Mouse (Mus musculus): ENCODE measurements at regions not wholly inside any gene's neighbourhood (a gene's known extent, or its start where the extent isn't known, plus 50 kb on each side); places are given as distances from the start of the nearest gene placed in this dataset.

GRCm38 (mm10) chr13:47869670-47870532, 391.1 kb upstream of the Id4 start:
- H3K4me2 ChIP-seq (ENCODE audit: low read depth, low read length): no peak overlapping the region
- H3K4me1 ChIP-seq (replicated peaks; ENCODE audit: control insufficient read depth, insufficient read depth, low read length): no peaks in the 10 kb centered on the region
- H3K4me3 ChIP-seq (ENCODE audit: low read length): no peak overlapping the region
- no peak overlapping the region for H3K9ac ChIP-seq (ENCODE audit: low read length)
- no peaks in the 10 kb centered on the region for H3K27me3 ChIP-seq (ENCODE audit: control insufficient read depth, insufficient read depth, low read depth, low read length)
- ATAC-seq (ENCODE audit: low read depth): no peak
- WGBS: 50% methylated on average over 10 of the region's 10 CpGs
- no peak overlapping the region for H3K27ac ChIP-seq (ENCODE audit: low read length)
- H3K9me3 ChIP-seq (ENCODE audit: control insufficient read depth, low read length): no peaks in the 10 kb centered on the region
- H3K36me3 ChIP-seq (ENCODE audit: control insufficient read depth, insufficient read depth, low read length): no peaks in the 10 kb centered on the region

DNA sequence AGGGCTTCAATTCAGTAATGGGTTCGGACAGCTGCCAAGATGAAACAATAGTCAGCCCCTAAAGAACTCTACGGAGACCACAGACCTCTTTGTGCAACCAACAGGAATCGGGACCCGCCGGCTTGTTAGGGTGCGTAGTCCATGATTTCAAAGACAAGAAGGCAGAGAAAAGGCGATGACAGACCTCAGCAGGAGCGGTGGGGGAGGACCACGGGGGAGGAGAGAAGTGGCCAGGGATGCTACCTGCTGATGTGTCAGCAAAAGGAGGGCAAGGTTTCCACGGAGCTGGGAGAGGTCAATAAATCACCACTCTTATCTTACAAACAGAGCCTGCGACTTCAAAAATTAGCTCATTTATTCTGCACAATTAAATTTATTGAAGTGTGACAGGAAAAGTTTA, 388.4 kb upstream of the Id4 start:
- no peak for ATAC-seq (ENCODE audit: low read depth)
- Histone ChIP-seq H3K4me2 (ENCODE audit: low read depth, low read length) (no peak overlapping the region), H3K4me1 (replicated peaks; ENCODE audit: control insufficient read depth, insufficient read depth, low read length) (no peaks in the 10 kb centered on the region), H3K27ac (ENCODE audit: low read length) (no peak overlapping the region), H3K27me3 (ENCODE audit: control insufficient read depth, insufficient read depth, low read depth, low read length) (no peaks in the 10 kb centered on the region), H3K36me3 (ENCODE audit: control insufficient read depth, insufficient read depth, low read length) (no peaks in the 10 kb centered on the region), H3K9ac (ENCODE audit: low read length) (no peak overlapping the region), H3K4me3 (ENCODE audit: low read length) (no peak overlapping the region), H3K9me3 (ENCODE audit: control insufficient read depth, low read length) (no peaks in the 10 kb centered on the region)
- WGBS: 55% methylated on average over 11 of the region's 11 CpGs

- no peaks in the 10 kb centered on the region for H3K4me1 ChIP-seq (replicated peaks; ENCODE audit: control insufficient read depth, insufficient read depth, low read length)
- H3K27me3 ChIP-seq (ENCODE audit: control insufficient read depth, insufficient read depth, low read depth, low read length): no peaks in the 10 kb centered on the region
- no peak overlapping the region for H3K27ac ChIP-seq (ENCODE audit: low read length)
- H3K9ac ChIP-seq (ENCODE audit: low read length): no peak overlapping the region
- no peaks in the 10 kb centered on the region for H3K36me3 ChIP-seq (ENCODE audit: control insufficient read depth, insufficient read depth, low read length)
- H3K4me2 ChIP-seq (ENCODE audit: low read depth, low read length): no peak overlapping the region
- ATAC-seq (ENCODE audit: low read depth): no peak
- 90% methylated on average over 4 of the region's 4 CpGs for WGBS
- H3K9me3 ChIP-seq (ENCODE audit: control insufficient read depth, low read length): no peaks in the 10 kb centered on the region
- no peak overlapping the region for H3K4me3 ChIP-seq (ENCODE audit: low read length)
Observed at GRCm38 (mm10) chr13:47892569-47892968, 368.5 kb upstream of the Id4 start.

GRCm38 (mm10) chr13:47894331-47894730, 366.7 kb upstream of the Id4 start:
- 81% methylated on average over 1 of the region's 1 CpGs for WGBS

DNA sequence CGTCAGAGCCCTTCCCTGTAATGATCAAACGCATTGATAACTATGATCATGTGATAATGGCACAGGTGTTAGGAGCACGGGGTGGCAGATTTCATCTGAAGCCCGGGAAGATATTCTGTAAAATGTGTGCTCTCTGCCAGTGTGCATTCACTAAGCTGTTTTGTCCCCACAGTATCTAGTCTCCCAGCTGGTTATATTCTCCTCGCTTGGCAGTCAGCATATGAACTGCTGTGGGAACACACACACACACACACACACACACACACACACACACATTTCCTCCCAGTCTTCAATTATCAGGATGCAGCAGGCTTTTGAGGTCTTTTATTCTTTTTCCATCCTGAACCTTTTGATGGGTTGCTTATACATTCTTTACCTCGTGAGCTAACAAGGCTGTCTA, 365.8 kb upstream of the Id4 start:
- no peak for ATAC-seq (ENCODE audit: low read depth)
- no peak overlapping the region for H3K4me2 ChIP-seq (ENCODE audit: low read depth, low read length)
- WGBS: 64% methylated on average over 6 of the region's 6 CpGs
- peaks cover 5% of the 10 kb centered on the region; the same call in 1 of the 2 replicates for H3K9me3 ChIP-seq (ENCODE audit: control insufficient read depth, low read length)
- H3K27me3 ChIP-seq (ENCODE audit: control insufficient read depth, insufficient read depth, low read depth, low read length): no peaks in the 10 kb centered on the region
- no peak overlapping the region for H3K4me3 ChIP-seq (ENCODE audit: low read length)
- no peaks in the 10 kb centered on the region for H3K36me3 ChIP-seq (ENCODE audit: control insufficient read depth, insufficient read depth, low read length)
- H3K4me1 ChIP-seq (replicated peaks; ENCODE audit: control insufficient read depth, insufficient read depth, low read length): no peaks in the 10 kb centered on the region
- no peak overlapping the region for H3K9ac ChIP-seq (ENCODE audit: low read length)
- no peak overlapping the region for H3K27ac ChIP-seq (ENCODE audit: low read length)

More at GRCm38 (mm10) chr13:47894331-47894730, 366.7 kb upstream of the Id4 start:
- Histone ChIP-seq H3K9me3 (ENCODE audit: control insufficient read depth, low read length) (peaks cover 5% of the 10 kb centered on the region; the same call in 1 of the 2 replicates), H3K27me3 (ENCODE audit: control insufficient read depth, insufficient read depth, low read depth, low read length) (no peaks in the 10 kb centered on the region), H3K27ac (ENCODE audit: low read length) (no peak overlapping the region), H3K9ac (ENCODE audit: low read length) (no peak overlapping the region), H3K4me3 (ENCODE audit: low read length) (no peak overlapping the region), H3K4me1 (replicated peaks; ENCODE audit: control insufficient read depth, insufficient read depth, low read length) (no peaks in the 10 kb centered on the region), H3K4me2 (ENCODE audit: low read depth, low read length) (no peak overlapping the region), H3K36me3 (ENCODE audit: control insufficient read depth, insufficient read depth, low read length) (no peaks in the 10 kb centered on the region)
- no peak for ATAC-seq (ENCODE audit: low read depth)

- no peak for ATAC-seq (ENCODE audit: low read depth)
- H3K36me3 ChIP-seq (ENCODE audit: control insufficient read depth, insufficient read depth, low read length): no peaks in the 10 kb centered on the region
- H3K4me3 ChIP-seq (ENCODE audit: low read length): no peak overlapping the region
- no peak overlapping the region for H3K27ac ChIP-seq (ENCODE audit: low read length)
- H3K9me3 ChIP-seq (ENCODE audit: control insufficient read depth, low read length): peaks cover 5% of the 10 kb centered on the region; the same call in 1 of the 2 replicates
- no peaks in the 10 kb centered on the region for H3K4me1 ChIP-seq (replicated peaks; ENCODE audit: control insufficient read depth, insufficient read depth, low read length)
- H3K9ac ChIP-seq (ENCODE audit: low read length): no peak overlapping the region
- H3K27me3 ChIP-seq (ENCODE audit: control insufficient read depth, insufficient read depth, low read depth, low read length): no peaks in the 10 kb centered on the region
- 80% methylated on average over 4 of the region's 4 CpGs for WGBS
- H3K4me2 ChIP-seq (ENCODE audit: low read depth, low read length): no peak overlapping the region
Observed at GRCm38 (mm10) chr13:47896646-47897045, 364.4 kb upstream of the Id4 start.

- no peak overlapping the region for H3K4me2 ChIP-seq (ENCODE audit: low read depth, low read length)
- no peaks in the 10 kb centered on the region for H3K27me3 ChIP-seq (ENCODE audit: control insufficient read depth, insufficient read depth, low read depth, low read length)
- H3K4me1 ChIP-seq (replicated peaks; ENCODE audit: control insufficient read depth, insufficient read depth, low read length): no peaks in the 10 kb centered on the region
- ATAC-seq (ENCODE audit: low read depth): no peak
- 66% methylated on average over 9 of the region's 9 CpGs for WGBS
- no peak overlapping the region for H3K4me3 ChIP-seq (ENCODE audit: low read length)
- H3K27ac ChIP-seq (ENCODE audit: low read length): no peak overlapping the region
- H3K9me3 ChIP-seq (ENCODE audit: control insufficient read depth, low read length): no peaks in the 10 kb centered on the region
- H3K9ac ChIP-seq (ENCODE audit: low read length): no peak overlapping the region
- no peaks in the 10 kb centered on the region for H3K36me3 ChIP-seq (ENCODE audit: control insufficient read depth, insufficient read depth, low read length)
Observed at GRCm38 (mm10) chr13:47909851-47910530, 351.0 kb upstream of the Id4 start.

- no peak overlapping the region for H3K4me2 ChIP-seq (ENCODE audit: low read depth, low read length)
- H3K27ac ChIP-seq (ENCODE audit: low read length): no peak overlapping the region
- H3K9me3 ChIP-seq (ENCODE audit: control insufficient read depth, low read length): no peaks in the 10 kb centered on the region
- ATAC-seq (ENCODE audit: low read depth): no peak
- WGBS: 76% methylated on average over 3 of the region's 3 CpGs
- no peak overlapping the region for H3K9ac ChIP-seq (ENCODE audit: low read length)
- no peak overlapping the region for H3K4me3 ChIP-seq (ENCODE audit: low read length)
- H3K27me3 ChIP-seq (ENCODE audit: control insufficient read depth, insufficient read depth, low read depth, low read length): no peaks in the 10 kb centered on the region
- no peaks in the 10 kb centered on the region for H3K4me1 ChIP-seq (replicated peaks; ENCODE audit: control insufficient read depth, insufficient read depth, low read length)
- no peaks in the 10 kb centered on the region for H3K36me3 ChIP-seq (ENCODE audit: control insufficient read depth, insufficient read depth, low read length)
Observed at GRCm38 (mm10) chr13:47910531-47910910, 350.5 kb upstream of the Id4 start.

- WGBS: 68% methylated on average over 8 of the region's 8 CpGs
- Histone ChIP-seq H3K9me3 (ENCODE audit: control insufficient read depth, low read length) (no peaks in the 10 kb centered on the region), H3K4me3 (ENCODE audit: low read length) (no peak overlapping the region), H3K4me1 (replicated peaks; ENCODE audit: control insufficient read depth, insufficient read depth, low read length) (no peaks in the 10 kb centered on the region), H3K4me2 (ENCODE audit: low read depth, low read length) (no peak overlapping the region), H3K36me3 (ENCODE audit: control insufficient read depth, insufficient read depth, low read length) (no peaks in the 10 kb centered on the region), H3K9ac (ENCODE audit: low read length) (no peak overlapping the region), H3K27ac (ENCODE audit: low read length) (no peak overlapping the region), H3K27me3 (ENCODE audit: control insufficient read depth, insufficient read depth, low read depth, low read length) (no peaks in the 10 kb centered on the region)
- no peak for ATAC-seq (ENCODE audit: low read depth)
Observed at GRCm38 (mm10) chr13:47916456-47916855, 344.6 kb upstream of the Id4 start.

Measured in lung, embryonic 16.5 days (tissue).